Mouse (Mus musculus) liver, adult 2 months (tissue): ENCODE data around the gene Chd9.

Experiments used
- CTCF ChIP-seq: fragments of 200-500 bp; IDR thresholded peaks from 2 replicates; pipeline ENCODE4 v1.5.1; 2011; ENCODE audit warnings: low read depth, low read length, control low read depth
- POLR2A ChIP-seq: fragments of 200-500 bp; IDR thresholded peaks from 2 replicates; pipeline ENCODE4 v1.6.1; 2011; ENCODE audit warnings: low read length, control low read depth; ENCODE audit not compliant: insufficient read depth; ENCODE audit errors: extremely low read depth

DNA sequence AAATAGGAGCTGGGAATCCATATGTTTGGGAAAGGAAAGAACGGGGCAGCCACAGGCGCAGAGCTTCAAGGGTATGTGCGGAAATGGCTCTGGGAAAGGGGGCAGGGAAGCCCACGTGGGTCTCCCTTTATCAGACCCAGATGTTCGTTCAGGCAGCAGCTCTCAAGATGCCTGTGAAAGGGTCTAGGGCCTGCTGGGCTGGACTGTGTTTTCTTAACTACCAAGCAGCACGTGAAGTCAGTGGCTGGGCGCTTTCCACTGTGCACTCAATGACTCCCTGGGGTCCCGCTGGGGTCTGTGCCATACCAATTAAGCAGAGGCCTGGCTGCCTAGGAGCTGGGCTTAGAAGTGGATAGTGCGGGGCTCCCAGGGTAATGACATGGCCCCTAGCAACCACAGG is 33.9 kb downstream of the Chd9 start:
- TF ChIP-seq CTCF (no peak), POLR2A (no peak)
